Mouse (Mus musculus) layer of hippocampus, postnatal 10 days (tissue): ENCODE measurements around the gene Mast4. TPM values are rescaled to one million over a fixed set of nuclear protein-coding genes. Genes with fewer than 3 reads are reported as not detected.

Source experiments
- DNase-seq, 2 experiments: peaks; one replicate each; pipeline ENCODE4 v3.0.0; 2021; ENCODE audit warnings: low spot score in 2 of 2
- total RNA-seq, 2 experiments: library from RNA; stranded (reverse); gene quantifications; 2 replicates each; pipeline ENCODE4 v1.2.3; 2021

Gene Mast4
- total RNA-seq, 2 experiments from 2014 or later: 37.9 to 39.3 TPM

- no peak for DNase-seq
These were observed 90.2 kb downstream of the Mast4 start for GRCm38 (mm10) chr13:103244053-103244452.

GRCm38 (mm10) chr13:103241092-103241491 lies 93.2 kb downstream of the Mast4 start:
- DNase-seq: no peak

GRCm38 (mm10) chr13:103239654-103240053 lies 94.6 kb downstream of the Mast4 start:
- no peak for DNase-seq

- DNase-seq: no peak
These were observed 96.1 kb downstream of the Mast4 start for GRCm38 (mm10) chr13:103238034-103238705.

GRCm38 (mm10) chr13:103232171-103232570 lies 102.1 kb downstream of the Mast4 start:
- no peak for DNase-seq

GRCm38 (mm10) chr13:103229069-103229468 lies 105.2 kb downstream of the Mast4 start:
- no peak for DNase-seq

- peak in 1 of 2 experiments; percentile 9 for DNase-seq
These were observed 108.1 kb downstream of the Mast4 start for GRCm38 (mm10) chr13:103225895-103226815.

GRCm38 (mm10) chr13:103225217-103225894 lies 108.9 kb downstream of the Mast4 start:
- no peak for DNase-seq

- DNase-seq: no peak
These were observed 113.7 kb downstream of the Mast4 start for GRCm38 (mm10) chr13:103220479-103221064.

GRCm38 (mm10) chr13:103219999-103220398 lies 114.3 kb downstream of the Mast4 start:
- DNase-seq: no peak

GRCm38 (mm10) chr13:103217486-103217885 lies 116.8 kb downstream of the Mast4 start:
- no peak for DNase-seq

- no peak for DNase-seq
These were observed 119.8 kb downstream of the Mast4 start for GRCm38 (mm10) chr13:103214506-103214905.

- DNase-seq: no peak
These were observed 122.3 kb downstream of the Mast4 start for GRCm38 (mm10) chr13:103211953-103212352.

- no peak for DNase-seq
These were observed 122.8 kb downstream of the Mast4 start for GRCm38 (mm10) chr13:103211501-103211941.

- DNase-seq: no peak
These were observed 123.6 kb downstream of the Mast4 start for GRCm38 (mm10) chr13:103210746-103211145.

- no peak for DNase-seq
These were observed 127.1 kb downstream of the Mast4 start for GRCm38 (mm10) chr13:103207199-103207598.

GRCm38 (mm10) chr13:103206644-103207043 lies 127.7 kb downstream of the Mast4 start:
- no peak for DNase-seq

GRCm38 (mm10) chr13:103205191-103205590 lies 129.1 kb downstream of the Mast4 start:
- DNase-seq: no peak

GRCm38 (mm10) chr13:103203376-103203895 lies 130.9 kb downstream of the Mast4 start:
- DNase-seq: no peak

- DNase-seq: no peak
These were observed 133.1 kb downstream of the Mast4 start for GRCm38 (mm10) chr13:103201016-103201760.
